Mouse (Mus musculus) testis, adult 2 months (tissue): ENCODE measurements around the gene Apbb1ip. TPM values are rescaled to one million over a fixed set of nuclear protein-coding genes. Genes with fewer than 3 reads are reported as not detected.

ENCODE experiments used
- H3K27ac ChIP-seq: fragments of 200-500 bp; 2 replicates; pipeline ENCODE4 v1.5.1; 2012; ENCODE audit warnings: low read depth, low read length; ENCODE audit not compliant: control insufficient read depth, insufficient read depth
- H3K27me3 ChIP-seq: fragments of 200-500 bp; 2 replicates; pipeline ENCODE4 v1.6.1; 2012; ENCODE audit warnings: mild to moderate bottlenecking, low read length, moderate library complexity; ENCODE audit not compliant: control insufficient read depth, insufficient read depth
- H3K36me3 ChIP-seq: fragments of 200-500 bp; 2 replicates; pipeline ENCODE4 v1.6.1; 2012; ENCODE audit warnings: mild to moderate bottlenecking, low read length; ENCODE audit not compliant: control insufficient read depth, insufficient read depth
- H3K4me1 ChIP-seq: fragments of 200-500 bp; 2 replicates; pipeline ENCODE4 v1.6.1; 2012; ENCODE audit warnings: low read length; ENCODE audit not compliant: control insufficient read depth, insufficient read depth
- H3K4me3 ChIP-seq: fragments of 200-500 bp; 2 replicates; pipeline ENCODE4 v1.5.1; 2012; ENCODE audit warnings: low read depth, mild to moderate bottlenecking, low read length, moderate library complexity, mixed read lengths; ENCODE audit not compliant: control insufficient read depth
- CTCF ChIP-seq: fragments of 200-500 bp; IDR thresholded peaks from 2 replicates; pipeline ENCODE4 v1.5.1; 2012; ENCODE audit warnings: low read depth, mild to moderate bottlenecking, inconsistent platforms, low read length, moderate library complexity; ENCODE audit not compliant: control insufficient read depth, insufficient read depth, insufficient replicate concordance
- POLR2A ChIP-seq: fragments of 200-500 bp; IDR thresholded peaks from 2 replicates; pipeline ENCODE4 v1.6.1; 2012; ENCODE audit warnings: low read depth, mild to moderate bottlenecking, inconsistent platforms, low read length, moderate library complexity; ENCODE audit not compliant: control insufficient read depth
- polyA plus RNA-seq: library from polyadenylated mRNA; depleted of rRNA; stranded (reverse); fragments of >200 nt; gene quantifications from 2 replicates; pipeline ENCODE4 v1.2.3, GENCODE M21; 2012

Apbb1ip gene
- polyA plus RNA-seq, 1 experiment: 2.8 TPM

- Histone ChIP-seq H3K4me3 (no peak overlapping the region), H3K4me1 (peaks cover 9% of the 10 kb centered on the region), H3K27ac (no peak overlapping the region), H3K27me3 (no peaks in the 10 kb centered on the region), H3K36me3 (no peaks in the 10 kb centered on the region)
- TF ChIP-seq CTCF (no peak), POLR2A (no peak)
These were observed 1.8 kb downstream of the Apbb1ip start for GRCm38 (mm10) chr2:22775681-22776080.

- TF ChIP-seq CTCF (no peak), POLR2A (no peak)
- Histone ChIP-seq H3K27ac (no peak overlapping the region), H3K4me1 (peaks cover 9% of the 10 kb centered on the region), H3K27me3 (no peaks in the 10 kb centered on the region), H3K4me3 (no peak overlapping the region), H3K36me3 (no peaks in the 10 kb centered on the region)
These were observed 2.8 kb downstream of the Apbb1ip start for GRCm38 (mm10) chr2:22776568-22777230.

- no peak overlapping the region for H3K27ac ChIP-seq
- TF ChIP-seq POLR2A: no peak
- TF ChIP-seq CTCF: no peak
- no peaks in the 10 kb centered on the region for H3K36me3 ChIP-seq
- no peak overlapping the region for H3K4me3 ChIP-seq
- H3K27me3 ChIP-seq: no peaks in the 10 kb centered on the region
- peaks cover 9% of the 10 kb centered on the region for H3K4me1 ChIP-seq
These were observed 3.9 kb downstream of the Apbb1ip start for GRCm38 (mm10) chr2:22777757-22778156.

GRCm38 (mm10) chr2:22780884-22781283 is 7.0 kb downstream of the Apbb1ip start:
- H3K27me3 ChIP-seq: no peaks in the 10 kb centered on the region
- TF ChIP-seq CTCF (no peak), POLR2A (no peak)
- H3K4me3 ChIP-seq: no peak overlapping the region
- H3K27ac ChIP-seq: no peak overlapping the region
- H3K4me1 ChIP-seq: no peaks in the 10 kb centered on the region
- H3K36me3 ChIP-seq: no peaks in the 10 kb centered on the region

- Histone ChIP-seq H3K36me3 (no peaks in the 10 kb centered on the region), H3K4me1 (no peaks in the 10 kb centered on the region), H3K27ac (no peak overlapping the region), H3K27me3 (no peaks in the 10 kb centered on the region), H3K4me3 (no peak overlapping the region)
- no peak for TF ChIP-seq POLR2A
- no peak for TF ChIP-seq CTCF
These were observed 7.6 kb downstream of the Apbb1ip start for GRCm38 (mm10) chr2:22781387-22782009.

GRCm38 (mm10) chr2:22782057-22782456 is 8.2 kb downstream of the Apbb1ip start:
- Histone ChIP-seq H3K36me3 (no peaks in the 10 kb centered on the region), H3K27me3 (no peaks in the 10 kb centered on the region), H3K4me1 (no peaks in the 10 kb centered on the region), H3K27ac (no peak overlapping the region), H3K4me3 (no peak overlapping the region)
- no peak for TF ChIP-seq CTCF

- TF ChIP-seq CTCF (no peak), POLR2A (no peak)
- H3K4me1 ChIP-seq: no peaks in the 10 kb centered on the region
- no peak overlapping the region for H3K27ac ChIP-seq
- H3K27me3 ChIP-seq: no peaks in the 10 kb centered on the region
- H3K4me3 ChIP-seq: no peak overlapping the region
- H3K36me3 ChIP-seq: no peaks in the 10 kb centered on the region
These were observed 9.3 kb downstream of the Apbb1ip start for GRCm38 (mm10) chr2:22783137-22783638.

- no peaks in the 10 kb centered on the region for H3K27me3 ChIP-seq
- no peak overlapping the region for H3K4me3 ChIP-seq
- no peaks in the 10 kb centered on the region for H3K36me3 ChIP-seq
- no peaks in the 10 kb centered on the region for H3K4me1 ChIP-seq
- TF ChIP-seq CTCF (no peak), POLR2A (no peak)
- H3K27ac ChIP-seq: no peak overlapping the region
These were observed 10.3 kb downstream of the Apbb1ip start for GRCm38 (mm10) chr2:22784186-22784585.
